Mouse (Mus musculus): ENCODE measurements around the gene Kctd11. TPM values are rescaled to one million over a fixed set of nuclear protein-coding genes. Genes with fewer than 3 reads are reported as not detected.

The Kctd11 gene
- polyA plus RNA-seq, 1 experiment from 2014 or later: 1.7 TPM

DNA sequence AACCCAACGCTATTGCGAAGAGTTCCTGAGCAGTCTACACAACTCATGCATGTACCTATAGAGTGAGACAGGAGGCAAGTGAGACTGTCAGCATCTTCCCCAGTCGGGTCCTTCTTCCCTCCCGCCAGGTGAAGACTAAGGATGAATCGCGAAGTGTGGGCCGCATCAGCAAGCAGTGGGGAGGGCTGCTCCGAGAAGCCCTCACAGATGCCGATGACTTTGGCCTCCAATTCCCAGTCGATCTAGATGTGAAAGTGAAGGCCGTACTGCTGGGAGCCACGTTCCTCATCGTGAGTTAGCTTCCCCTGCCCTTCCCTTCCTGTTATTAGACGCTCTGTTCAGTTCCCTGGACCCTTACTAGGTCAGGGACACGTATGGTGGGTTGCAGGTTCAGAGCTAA is 31.3 kb downstream of the Kctd11 start:
- Histone ChIP-seq H3K36me3 (replicated peaks) (peaks cover 40% of the 10 kb centered on the region), H3K27ac (no peak overlapping the region), H3K4me2 (no peak overlapping the region), H3K9ac (no peak overlapping the region), H3K9me3 (no peaks in the 10 kb centered on the region), H3K4me3 (replicated peaks) (no peak overlapping the region), H3K4me1 (peaks cover 33% of the 10 kb centered on the region), H3K27me3 (no peaks in the 10 kb centered on the region)
- WGBS: 92% methylated on average over 15 of the region's 15 CpGs
- no peak for ATAC-seq (ENCODE audit: low FRiP score)

DNA sequence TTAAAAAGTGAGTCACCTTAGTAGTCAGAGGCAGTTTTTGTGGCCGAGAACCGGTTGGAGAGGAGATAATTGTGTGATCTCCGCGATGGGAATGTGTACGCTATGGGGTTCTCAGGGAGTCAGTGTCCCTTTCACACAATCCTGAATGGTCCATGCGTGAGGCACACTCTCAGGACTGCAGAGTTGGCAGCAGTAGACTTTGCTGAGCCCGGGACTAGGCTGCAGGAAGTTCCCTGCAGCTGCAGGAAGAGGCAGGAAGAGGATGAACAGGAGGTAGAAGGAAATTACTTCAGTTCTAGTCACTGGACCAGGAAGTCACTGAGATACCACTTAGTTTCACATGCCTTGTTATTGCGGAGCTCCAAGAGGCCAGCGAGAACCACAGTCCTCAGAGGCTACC is 32.1 kb downstream of the Kctd11 start:
- Histone ChIP-seq H3K4me1 (peaks cover 32% of the 10 kb centered on the region), H3K9me3 (no peaks in the 10 kb centered on the region), H3K27ac (no peak overlapping the region), H3K4me3 (replicated peaks) (no peak overlapping the region), H3K27me3 (no peaks in the 10 kb centered on the region), H3K4me2 (no peak overlapping the region), H3K9ac (no peak overlapping the region), H3K36me3 (replicated peaks) (peaks cover 40% of the 10 kb centered on the region)
- no peak for ATAC-seq (ENCODE audit: low FRiP score)
- WGBS: 92% methylated on average over 9 of the region's 9 CpGs

- Histone ChIP-seq H3K4me1 (peaks cover 32% of the 10 kb centered on the region), H3K27ac (no peak overlapping the region), H3K9me3 (no peaks in the 10 kb centered on the region), H3K27me3 (no peaks in the 10 kb centered on the region), H3K9ac (peak overlapping the region; percentile 82; the same call in 1 of the 2 replicates), H3K36me3 (replicated peaks) (peaks cover 40% of the 10 kb centered on the region), H3K4me3 (replicated peaks) (peak overlapping the region; percentile 67), H3K4me2 (peak overlapping the region; percentile 61)
- ATAC-seq (ENCODE audit: low FRiP score): no peak
- whole genome bisulfite sequencing: 95% methylated on average over 6 of the region's 6 CpGs
Observed at GRCm38 (mm10) chr11:69848021-69848420, 33.2 kb downstream of the Kctd11 start.

GRCm38 (mm10) chr11:69846738-69847688 is 34.2 kb downstream of the Kctd11 start:
- WGBS: 16% methylated on average over 34 of the region's 37 CpGs
- peaks cover 32% of the 10 kb centered on the region for H3K4me1 ChIP-seq
- H3K27me3 ChIP-seq: no peaks in the 10 kb centered on the region
- peak overlapping the region; percentile 61 for H3K4me2 ChIP-seq
- peak overlapping the region; percentile 96 for H3K27ac ChIP-seq
- H3K9ac ChIP-seq: peak overlapping the region; percentile 82
- peak; percentile 39 for ATAC-seq (ENCODE audit: low FRiP score)
- peak overlapping the region; percentile 67 for H3K4me3 ChIP-seq (replicated peaks)
- H3K36me3 ChIP-seq (replicated peaks): peaks cover 40% of the 10 kb centered on the region
- no peaks in the 10 kb centered on the region for H3K9me3 ChIP-seq

GRCm38 (mm10) chr11:69846198-69846680 is 35.0 kb downstream of the Kctd11 start, which contains the start of gene Plscr3:
Plscr3 (plus strand) TSS chr11:69846376.
- Histone ChIP-seq H3K4me2 (peak within 1 kb of the TSS; percentile 61), H3K4me1 (peaks cover 32% of the 10 kb centered on the region), H3K36me3 (replicated peaks) (peaks cover 33% of the 10 kb centered on the region), H3K27me3 (no peaks in the 10 kb centered on the region), H3K27ac (peak within 1 kb of the TSS; percentile 96), H3K4me3 (replicated peaks) (peak within 1 kb of the TSS; percentile 67), H3K9me3 (no peaks in the 10 kb centered on the region), H3K9ac (peak within 1 kb of the TSS; percentile 82)
- ATAC-seq (ENCODE audit: low FRiP score): peak; percentile 91
- WGBS: under 1% methylated on average over 38 of the region's 38 CpGs

DNA sequence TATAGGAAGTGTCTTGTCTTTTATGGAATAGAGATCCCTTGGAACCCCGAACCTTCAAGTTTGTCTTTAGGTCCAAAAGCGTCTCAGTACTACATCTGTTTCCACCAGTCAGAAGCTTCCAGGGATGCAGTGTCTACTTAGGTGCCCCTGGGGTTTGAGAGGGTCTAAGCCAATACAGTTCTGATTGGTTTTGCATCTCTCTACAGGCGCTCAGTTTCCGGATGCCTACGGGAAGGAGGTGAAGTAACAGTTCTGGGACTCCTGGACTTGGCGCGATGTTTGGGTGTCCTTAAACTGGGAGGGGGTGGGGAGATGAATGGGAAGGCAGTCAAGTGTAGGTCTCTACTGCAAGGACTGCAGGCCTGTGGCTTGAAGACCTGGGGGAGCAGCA is 42.5 kb downstream of the Kctd11 start:
- under 1% methylated on average over 7 of the region's 7 CpGs for WGBS
- H3K4me1 ChIP-seq: peaks cover 43% of the 10 kb centered on the region

GRCm38 (mm10) chr11:69837952-69838713 is 43.1 kb downstream of the Kctd11 start, which contains the start of gene Tmem256:
Tmem256 (plus strand) TSS chr11:69838514.
- Histone ChIP-seq H3K4me3 (replicated peaks) (peak within 1 kb of the TSS; percentile 87), H3K4me2 (peak within 1 kb of the TSS; percentile 80), H3K36me3 (replicated peaks) (peaks cover 8% of the 10 kb centered on the region), H3K4me1 (peaks cover 46% of the 10 kb centered on the region), H3K27ac (peak within 1 kb of the TSS; percentile 96), H3K9ac (peak within 1 kb of the TSS; percentile 94), H3K9me3 (no peaks in the 10 kb centered on the region), H3K27me3 (peaks cover 7% of the 10 kb centered on the region)
- peak; percentile 88 for ATAC-seq (ENCODE audit: low FRiP score)
- under 1% methylated on average over 34 of the region's 34 CpGs for WGBS

More for the DNA sequence above, 42.5 kb downstream of the Kctd11 start:
- Histone ChIP-seq H3K36me3 (replicated peaks) (peaks cover 2% of the 10 kb centered on the region; the same call in 1 of the 2 replicates), H3K4me3 (replicated peaks) (peak overlapping the region; percentile 87), H3K27me3 (peaks cover 4% of the 10 kb centered on the region), H3K4me2 (peak overlapping the region; percentile 80), H3K27ac (peak overlapping the region; percentile 77), H3K9ac (peak overlapping the region; percentile 67), H3K9me3 (no peaks in the 10 kb centered on the region)
- no peak for ATAC-seq (ENCODE audit: low FRiP score)

DNA sequence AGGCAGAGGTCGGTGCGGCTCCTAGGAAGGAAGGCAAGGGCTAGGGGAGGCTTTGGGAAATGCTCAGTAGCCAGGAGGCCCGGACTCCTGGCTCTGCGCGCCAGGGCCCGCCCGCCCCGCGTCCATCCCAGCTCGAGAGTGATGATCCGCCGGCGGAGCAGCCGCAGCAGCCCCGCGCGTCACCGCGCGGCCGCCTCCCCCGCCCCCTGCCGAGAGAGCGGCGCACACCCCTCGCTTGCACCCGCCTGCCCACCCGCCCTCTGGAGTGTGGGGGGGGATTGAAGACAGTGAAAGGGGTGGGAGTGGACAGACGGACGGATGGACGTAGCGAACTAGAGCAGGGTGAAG is 43.6 kb downstream of the Kctd11 start, which contains the start of gene Nlgn2:
Gene Nlgn2, minus strand, starts transcription at position 181 of the 348 bp plus-strand sequence.
- Histone ChIP-seq H3K36me3 (replicated peaks) (peaks cover 13% of the 10 kb centered on the region), H3K9ac (peak within 1 kb of the TSS; percentile 94), H3K4me3 (replicated peaks) (peak within 1 kb of the TSS; percentile 87), H3K4me2 (peak within 1 kb of the TSS; percentile 80), H3K27ac (peak within 1 kb of the TSS; percentile 96), H3K4me1 (peaks cover 46% of the 10 kb centered on the region), H3K9me3 (no peaks in the 10 kb centered on the region), H3K27me3 (peaks cover 7% of the 10 kb centered on the region)
- under 1% methylated on average over 30 of the region's 32 CpGs for WGBS
- peak; percentile 66; the same call in 1 of the 2 replicates for ATAC-seq (ENCODE audit: low FRiP score)

DNA sequence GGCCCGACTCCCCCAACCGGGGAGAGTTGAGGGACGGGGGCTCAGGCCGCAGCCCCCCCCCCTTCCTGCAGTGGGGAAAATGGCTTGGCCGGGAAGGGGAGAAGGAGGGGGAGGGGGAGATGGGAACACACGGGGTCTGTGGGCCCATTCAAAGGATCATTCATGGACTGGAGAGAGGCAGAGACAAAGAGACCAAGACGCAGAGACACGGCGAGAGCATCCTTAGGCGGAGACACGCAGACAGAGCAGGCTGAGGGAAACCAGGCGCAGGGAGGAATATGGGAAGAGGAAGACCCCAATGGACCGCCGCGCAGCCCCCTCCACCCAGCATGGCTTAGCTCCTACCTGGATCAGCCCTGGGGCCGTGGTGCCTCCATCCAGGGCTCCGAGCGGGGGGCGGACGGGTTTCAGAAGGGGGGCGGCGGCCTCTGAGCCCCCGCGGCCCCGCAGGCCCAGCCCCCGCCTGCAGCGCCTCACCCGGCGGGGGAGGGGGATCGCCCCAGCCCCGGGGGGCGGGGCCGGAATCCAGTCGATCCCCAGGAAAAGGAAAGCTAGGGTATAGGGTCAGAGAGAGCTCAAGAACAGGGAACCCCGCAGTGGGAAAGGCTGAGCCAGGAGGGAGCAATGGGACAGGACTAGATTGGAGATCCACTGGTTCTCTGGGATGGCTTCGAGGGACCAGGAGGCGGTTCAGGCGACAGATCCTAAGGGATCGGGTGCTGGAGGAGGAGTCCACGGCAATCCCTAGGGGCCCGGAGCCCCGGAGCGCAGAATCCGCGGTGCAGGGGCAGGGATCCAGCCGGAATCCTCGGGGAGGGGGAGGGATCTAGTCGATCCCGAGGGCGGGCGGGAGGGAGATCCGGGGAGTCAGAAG is 44.3 kb downstream of the Kctd11 start:
- peak overlapping the region; percentile 87 for H3K4me3 ChIP-seq (replicated peaks)
- 1% methylated on average over 42 of the region's 52 CpGs for WGBS
- peaks cover 19% of the 10 kb centered on the region for H3K36me3 ChIP-seq (replicated peaks)
- peak overlapping the region; percentile 80 for H3K4me2 ChIP-seq
- H3K27me3 ChIP-seq: peaks cover 7% of the 10 kb centered on the region
- peak overlapping the region; percentile 94 for H3K9ac ChIP-seq
- peaks cover 46% of the 10 kb centered on the region for H3K4me1 ChIP-seq
- no peaks in the 10 kb centered on the region for H3K9me3 ChIP-seq
- ATAC-seq (ENCODE audit: low FRiP score): peak; percentile 8
- H3K27ac ChIP-seq: peak overlapping the region; percentile 96

DNA sequence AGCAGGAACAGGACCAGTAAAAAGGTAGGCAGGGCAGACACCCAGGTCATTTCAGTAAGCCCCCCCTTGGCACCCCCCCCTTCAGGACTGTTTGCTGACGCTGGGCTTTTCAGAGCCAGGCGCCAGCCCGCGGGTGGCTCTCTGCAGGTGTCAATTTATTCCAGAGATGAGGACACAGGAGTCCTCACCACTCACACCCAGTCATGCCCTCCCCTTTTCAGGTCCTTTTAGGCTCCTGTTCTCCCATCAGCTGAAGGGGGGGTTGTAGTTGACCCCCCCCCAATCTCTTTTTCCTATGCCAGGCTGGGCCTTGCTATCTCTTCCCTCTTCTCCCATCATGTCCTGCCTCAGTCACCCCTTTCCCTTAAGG is 45.3 kb downstream of the Kctd11 start:
- H3K4me1 ChIP-seq: peaks cover 46% of the 10 kb centered on the region
- H3K4me2 ChIP-seq: peak overlapping the region; percentile 80
- peak overlapping the region; percentile 94 for H3K9ac ChIP-seq
- ATAC-seq (ENCODE audit: low FRiP score): no peak
- H3K27me3 ChIP-seq: peaks cover 7% of the 10 kb centered on the region
- H3K27ac ChIP-seq: peak overlapping the region; percentile 96
- H3K9me3 ChIP-seq: no peaks in the 10 kb centered on the region
- 5% methylated on average over 4 of the region's 4 CpGs for WGBS
- H3K4me3 ChIP-seq (replicated peaks): peak overlapping the region; percentile 87
- peaks cover 27% of the 10 kb centered on the region for H3K36me3 ChIP-seq (replicated peaks)

DNA sequence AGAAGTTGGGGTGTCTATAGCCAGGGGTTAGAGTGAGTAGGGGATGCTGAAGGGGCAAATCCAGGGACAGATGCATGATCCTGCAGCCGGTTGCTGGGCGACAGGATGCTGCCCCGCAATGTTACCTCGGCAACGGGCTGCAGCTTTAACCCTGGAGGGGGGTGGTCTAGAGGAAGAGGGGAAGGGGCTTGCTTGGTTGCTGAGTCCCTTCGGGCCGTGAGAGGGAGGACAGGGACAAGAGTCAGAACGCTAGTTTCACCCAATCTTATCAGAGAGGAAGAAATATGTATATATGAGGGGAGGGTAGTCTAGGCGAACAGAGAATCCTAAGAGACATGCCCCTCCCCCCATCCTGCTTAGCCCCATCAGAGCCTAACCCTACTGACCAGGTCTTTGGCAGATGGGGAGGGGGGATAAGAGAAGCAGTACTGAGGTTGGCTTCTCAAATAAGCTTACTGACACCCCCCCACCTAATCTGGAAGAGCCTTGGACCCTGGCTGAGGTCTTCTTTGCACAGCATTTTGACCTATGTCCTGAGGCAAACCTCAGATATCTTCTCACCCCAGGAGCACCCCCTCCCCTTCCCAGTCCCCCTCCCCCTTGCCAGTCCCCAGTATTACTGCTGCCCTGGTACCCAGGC is 45.8 kb downstream of the Kctd11 start:
- Histone ChIP-seq H3K36me3 (replicated peaks) (peaks cover 27% of the 10 kb centered on the region), H3K4me3 (replicated peaks) (peak overlapping the region; percentile 87), H3K27ac (peak overlapping the region; percentile 96), H3K4me2 (peak overlapping the region; percentile 80), H3K27me3 (peaks cover 7% of the 10 kb centered on the region), H3K4me1 (peaks cover 46% of the 10 kb centered on the region), H3K9ac (peak overlapping the region; percentile 94), H3K9me3 (no peaks in the 10 kb centered on the region)
- 1% methylated on average over 9 of the region's 9 CpGs for WGBS
- no peak for ATAC-seq (ENCODE audit: low FRiP score)
